Mouse (Mus musculus) adrenal gland, adult 2 months (tissue): ENCODE measurements around the gene Gramd1a. TPM values are rescaled to one million over a fixed set of nuclear protein-coding genes. Genes with fewer than 3 reads are reported as not detected.

Experiments
- DNase-seq: peaks from one replicate; pipeline ENCODE4 v3.0.0; 2021
- long read RNA-seq: library from polyadenylated mRNA; stranded (forward); transcript quantifications from one replicate; pipeline ENCODE4 v2.0.0, GENCODE M21; 2021
- polyA plus RNA-seq: library from polyadenylated mRNA; depleted of rRNA; stranded (reverse); fragments of >200 nt; gene quantifications from 2 replicates; pipeline ENCODE4 v1.2.3, GENCODE M21; 2012; rRNA removed
- total RNA-seq, 2 experiments: library from RNA; stranded (reverse); gene quantifications; 2 replicates each; pipeline ENCODE4 v1.2.3; 2021

Gramd1a gene
- total RNA-seq, result 10 to 100 TPM; 38.5 to 50.1 TPM
- 208 and 246 TPM in 2 replicates for polyA plus RNA-seq
- long read RNA-seq, partial matches to known transcripts, result 6 of 56 reads
- long read RNA-seq, other reads (novel, unspliced or antisense), result 50 of 56 reads

- peak; percentile 58 for DNase-seq
Measured at GRCm38 (mm10) chr7:31155296-31156033, at the start of gene Gramd1a. Gene Gramd1a, minus strand, starts transcription at chr7:31155896.

DNA sequence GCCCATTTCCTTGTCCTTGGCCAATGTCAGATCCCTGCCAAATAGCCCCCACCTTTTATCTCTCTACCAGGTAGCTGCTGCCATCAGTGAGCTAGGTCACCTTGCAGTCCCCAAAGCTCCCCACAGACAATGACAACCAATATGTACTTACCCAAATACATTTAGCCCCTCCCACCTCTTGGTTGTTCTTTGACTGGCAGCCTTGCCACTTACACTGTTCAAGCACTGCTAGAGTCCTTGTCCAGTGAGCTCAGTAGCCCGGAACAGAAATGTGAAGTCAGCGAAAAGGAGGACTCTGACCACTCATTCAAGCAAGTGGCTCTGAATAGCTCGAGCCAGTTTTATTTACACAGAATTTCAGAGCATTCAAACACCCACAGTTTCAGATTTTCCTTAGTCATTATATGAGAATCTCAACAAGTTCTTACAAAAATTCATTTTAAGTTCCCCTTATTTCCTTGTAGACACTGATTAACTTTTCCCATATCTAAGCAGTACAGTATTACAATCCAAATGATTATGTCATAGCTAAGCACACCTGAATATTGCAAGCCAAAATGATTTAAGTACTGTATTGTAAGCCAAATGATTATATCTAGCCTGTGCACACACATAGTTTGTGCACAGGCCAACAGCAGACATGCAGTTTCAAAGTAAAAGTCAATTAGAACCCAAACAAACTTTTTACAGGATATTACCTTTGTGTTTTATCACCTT is 40.1 kb upstream of the Gramd1a start:
- DNase-seq, result no peak

GRCm38 (mm10) chr7:31184711-31185110 is 29.0 kb upstream of the Gramd1a start:
- no peak for DNase-seq

- no peak for DNase-seq
Measured at GRCm38 (mm10) chr7:31182863-31183262, 27.2 kb upstream of the Gramd1a start.

GRCm38 (mm10) chr7:31176886-31177763 is 21.4 kb upstream of the Gramd1a start:
- DNase-seq, result peak; percentile 64

DNA sequence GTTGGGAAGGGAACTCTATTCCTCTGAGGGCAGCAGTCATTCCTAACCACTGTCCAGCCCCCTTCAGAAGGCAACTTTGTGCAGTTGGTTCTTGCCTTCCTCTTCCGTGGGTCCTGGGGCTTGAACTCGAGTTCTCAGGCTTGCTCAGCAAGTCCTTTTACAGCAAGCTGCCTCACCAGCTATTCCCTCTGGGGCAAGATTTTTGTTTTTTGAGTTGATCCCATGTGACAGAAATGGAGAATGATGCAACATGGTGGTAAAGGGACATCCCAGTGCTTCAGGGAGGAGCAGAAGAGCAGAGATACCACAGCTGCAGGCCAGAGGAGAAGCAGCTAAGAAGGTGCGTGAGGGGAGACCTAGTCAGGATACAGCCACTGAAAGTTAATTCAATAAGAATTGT is 19.4 kb upstream of the Gramd1a start:
- no peak for DNase-seq

- no peak for DNase-seq
Measured at GRCm38 (mm10) chr7:31174466-31174865, 18.8 kb upstream of the Gramd1a start.

DNA sequence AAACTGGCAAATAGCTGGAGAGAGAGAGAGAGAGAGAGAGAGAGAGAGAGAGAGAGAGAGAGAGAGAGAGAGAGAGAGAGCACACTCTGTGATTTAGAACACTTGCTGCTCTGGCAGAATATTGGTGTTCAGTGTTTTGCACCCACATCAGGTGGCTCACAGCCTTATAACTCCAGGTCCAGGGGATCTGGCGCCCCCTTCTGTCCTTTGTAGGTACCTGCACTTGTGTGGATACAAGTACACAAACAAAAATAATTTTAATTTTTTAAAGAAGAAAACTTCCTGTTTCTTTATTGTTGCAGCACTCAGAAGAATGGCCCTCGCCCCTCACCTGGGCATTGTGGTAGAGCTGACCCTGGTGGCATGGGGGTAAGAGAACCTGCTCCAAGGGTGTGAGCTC is 16.5 kb upstream of the Gramd1a start:
- DNase-seq, result peak; percentile 47

- DNase-seq, result no peak
Measured at GRCm38 (mm10) chr7:31170520-31170919, 14.8 kb upstream of the Gramd1a start.

GRCm38 (mm10) chr7:31168412-31168811 is 12.7 kb upstream of the Gramd1a start:
- DNase-seq, result peak; percentile 53

GRCm38 (mm10) chr7:31164748-31165147 is 9.1 kb upstream of the Gramd1a start:
- DNase-seq, result no peak

- no peak for DNase-seq
Measured at GRCm38 (mm10) chr7:31163666-31164577, 8.2 kb upstream of the Gramd1a start.

DNA sequence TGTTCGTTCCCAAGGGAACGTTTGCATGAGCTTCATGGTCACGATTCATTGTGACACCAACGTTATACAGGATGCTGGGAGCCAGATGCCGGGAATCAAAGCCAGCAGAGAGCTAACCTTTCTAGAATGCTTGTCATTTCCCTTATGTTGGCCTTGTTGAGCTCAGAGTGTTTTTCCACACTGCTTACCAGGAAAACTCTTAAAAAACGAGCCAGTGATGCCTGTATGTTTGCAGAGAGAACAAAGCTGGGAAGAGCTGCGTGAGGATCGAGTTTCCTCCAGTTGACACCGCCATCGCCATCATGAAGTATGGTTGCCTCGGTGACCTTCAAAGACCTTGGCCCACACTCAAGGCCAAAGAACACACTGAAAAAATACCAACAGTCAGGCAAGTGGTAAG is 6.6 kb upstream of the Gramd1a start:
- DNase-seq, result peak; percentile 61

DNA sequence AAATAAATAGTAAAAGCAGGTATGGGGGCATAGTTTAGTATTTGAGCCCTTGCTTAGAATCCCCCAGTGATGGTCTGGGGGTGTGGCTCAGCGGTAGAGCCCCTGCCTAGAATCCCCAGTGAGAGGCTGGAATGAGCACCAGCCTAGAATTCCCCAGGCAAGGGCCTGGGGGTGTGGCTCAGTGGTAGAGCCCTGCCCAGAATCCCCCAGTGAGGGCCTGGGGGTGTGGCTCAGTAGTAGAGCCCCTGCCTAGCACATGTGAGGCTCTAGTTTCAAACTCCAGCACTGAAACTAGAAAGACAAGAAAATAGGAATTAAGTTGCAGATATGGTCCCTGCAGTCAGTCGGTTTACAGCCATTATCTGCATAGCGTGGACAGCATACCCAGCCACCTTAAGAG is 6.1 kb upstream of the Gramd1a start:
- DNase-seq, result no peak

DNA sequence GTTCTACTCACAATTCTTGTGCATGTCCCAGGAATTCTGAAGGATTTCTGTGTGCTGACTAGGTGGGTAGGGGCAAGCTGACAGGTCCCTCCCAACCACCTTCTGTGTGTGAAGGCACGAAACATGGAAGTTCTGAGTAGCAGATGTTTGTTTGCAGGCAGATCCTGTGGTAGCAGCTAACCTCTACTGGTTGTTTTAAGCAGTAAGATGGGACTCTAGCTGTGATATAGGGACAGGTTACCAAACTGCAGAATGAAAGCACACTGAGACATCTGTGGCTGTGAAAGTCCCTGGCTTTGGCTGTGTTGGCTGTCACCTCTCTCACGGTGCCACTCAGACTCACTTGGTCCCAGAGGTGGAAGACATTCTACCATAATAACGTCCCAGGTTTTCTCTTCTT is 5.5 kb upstream of the Gramd1a start:
- no peak for DNase-seq

DNA sequence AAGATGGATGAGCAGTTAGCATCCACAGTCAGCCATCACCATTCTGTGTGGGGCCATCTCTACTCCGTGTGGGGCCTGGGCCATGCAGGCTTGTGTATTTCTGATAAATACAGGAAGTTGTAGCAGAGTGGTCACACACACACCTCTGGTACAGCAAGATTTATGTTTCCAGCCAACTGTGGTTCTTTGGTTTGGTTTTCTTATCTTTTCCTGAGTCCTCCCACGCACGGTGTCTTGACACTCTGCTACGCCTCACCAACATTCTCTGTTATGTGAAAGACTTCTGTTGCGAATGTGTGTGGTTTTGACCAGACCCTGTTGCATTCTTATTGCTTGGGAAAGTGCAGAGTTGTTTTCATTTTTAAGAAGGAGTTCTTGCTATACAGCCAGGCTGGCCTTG is 5.1 kb upstream of the Gramd1a start:
- DNase-seq, result no peak

DNA sequence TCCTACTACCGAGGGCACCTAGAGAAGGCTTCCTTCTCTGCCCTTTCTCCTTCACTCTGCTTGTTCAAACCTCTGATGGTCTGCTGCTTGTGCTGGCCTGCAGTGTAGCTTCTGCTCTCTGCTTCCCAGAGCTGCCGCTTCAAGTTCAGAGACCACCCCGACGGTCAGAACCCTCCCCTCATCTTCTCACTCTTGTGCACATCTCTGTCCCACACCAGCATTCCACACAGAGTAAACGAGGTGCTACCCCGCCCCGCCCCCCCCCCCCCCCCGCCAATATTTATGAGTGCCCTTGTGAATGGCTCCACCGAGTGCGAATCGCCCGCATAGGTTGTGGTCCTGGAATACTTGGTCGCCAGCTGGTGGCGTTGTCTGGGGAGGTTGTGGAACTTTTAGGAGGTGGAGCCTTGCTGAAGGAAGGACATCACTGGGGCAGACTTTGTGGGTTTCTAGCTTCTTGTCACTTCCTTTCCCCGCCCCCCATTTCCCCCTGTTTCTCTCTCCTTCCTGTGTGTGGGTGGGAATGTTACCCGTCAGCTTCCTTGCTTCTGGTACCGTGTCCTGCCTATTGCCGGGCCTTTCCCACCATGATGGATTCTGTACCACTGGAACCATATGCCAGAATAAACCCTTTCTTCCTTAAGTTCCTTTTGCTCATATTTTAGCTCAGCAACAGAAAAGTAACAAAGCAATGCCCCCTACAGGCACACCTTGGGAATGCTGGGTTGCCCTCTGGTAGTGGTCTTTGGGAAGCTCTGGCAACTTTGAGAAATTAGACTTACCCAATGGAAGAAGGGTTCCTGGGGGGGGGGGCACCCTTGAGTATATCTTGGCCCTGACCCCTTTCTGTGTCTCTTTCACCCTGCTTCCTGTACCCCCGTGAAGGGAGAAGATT is 585 bp upstream of the Gramd1a start:
- peak; percentile 33 for DNase-seq

GRCm38 (mm10) chr7:31153536-31154320 is 2.0 kb downstream of the Gramd1a start:
- DNase-seq, result no peak
